ENCODE assay signal across 8 mouse cellular contexts in the genomic region with DNA sequence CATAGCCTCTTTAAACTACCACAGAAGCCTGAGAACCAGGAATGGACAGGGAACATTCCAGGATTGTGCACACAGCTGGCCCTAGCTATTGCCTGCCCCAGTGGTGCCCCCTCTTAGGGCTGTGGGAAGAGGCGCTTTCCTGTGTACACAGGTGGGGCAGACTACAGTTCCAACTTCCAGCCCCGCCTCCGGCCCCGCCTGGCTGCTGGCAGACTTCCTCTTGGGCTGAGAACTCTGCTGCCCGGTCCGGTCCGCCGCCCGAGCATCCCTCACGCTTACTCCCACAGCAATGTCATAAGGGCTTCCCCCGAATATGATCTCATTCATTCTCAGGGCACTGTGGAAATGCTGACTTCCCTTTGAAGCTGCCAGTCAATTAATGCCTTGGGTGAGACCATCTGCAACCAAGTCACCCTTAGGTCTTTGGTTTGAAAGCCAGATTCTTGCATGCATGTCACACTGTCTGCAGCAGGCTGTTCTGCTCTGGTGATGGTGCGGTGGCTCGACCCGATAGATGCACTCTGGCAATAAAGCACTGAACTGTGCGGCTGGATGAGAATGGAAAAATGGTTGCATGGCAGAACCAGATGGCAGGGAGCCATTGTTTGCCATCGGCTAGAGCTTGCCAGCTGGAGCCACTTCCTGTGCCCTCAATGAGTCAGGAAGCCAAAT. TPM values are rescaled to one million over a fixed set of nuclear protein-coding genes. Genes with fewer than 3 reads are reported as not detected.
DNase-seq lines count a peak whose midpoint lies in the region; ATAC-seq and TF ChIP-seq lines count a peak whose summit lies in the region.

No protein-coding gene starts in this region.

- WGBS in heart, postnatal 0 days, result 41% methylated on average over 16 of the region's 16 CpGs

- no peak for TF ChIP-seq CTCF in heart, postnatal 0 days (IDR thresholded peaks at IDR 0.05; ENCODE audit: low read depth)

- H3K27me3 ChIP-seq in heart, postnatal 0 days (ENCODE audit: control insufficient read depth, insufficient read depth, low read length), result no peaks in the 10 kb centered on the region

- H3K9me3 ChIP-seq in heart, postnatal 0 days (replicated peaks; ENCODE audit: control insufficient read depth, low read length), result no peaks in the 10 kb centered on the region

- 0 out of 2 replicates have a peak overlapping the region, but pooled peaks have one; percentile 5 for H3K27ac ChIP-seq in heart, postnatal 0 days (ENCODE audit: low read depth)

- H3K36me3 ChIP-seq in heart, postnatal 0 days (replicated peaks; ENCODE audit: control insufficient read depth, insufficient read depth, low read length), result no peaks in the 10 kb centered on the region

- H3K4me1 ChIP-seq in heart, postnatal 0 days (ENCODE audit: control insufficient read depth, insufficient read depth), result peaks cover 12% of the 10 kb centered on the region

- ATAC-seq in heart, postnatal 0 days (ENCODE audit: insufficient read depth, low read depth), result peak; percentile 44; the same call in 1 of the 2 replicates
- peak; percentile 82 for ATAC-seq in megakaryocyte, adult 5-6 weeks (ENCODE audit: poor library complexity, severe bottlenecking)

- no peak overlapping the region for H3K9ac ChIP-seq in heart, postnatal 0 days (replicated peaks; ENCODE audit: low read depth, low read length)

- DNase-seq in ovary, postnatal 36 days (ENCODE audit: low spot score), result peak; percentile 60
- no peak for DNase-seq in ovary, postnatal 14 days (ENCODE audit: low spot score)
- DNase-seq in embryo, embryonic 11 days, result peak; percentile 42
- no peak for DNase-seq in heart, postnatal 0 days (ENCODE audit: low spot score)
- DNase-seq in kidney, postnatal 14 days, result peak; percentile 75
- peak; percentile 39 to 52 for DNase-seq in spleen, postnatal 36 days (ENCODE audit: low spot score in 2 of 2)
- DNase-seq in frontal cortex, postnatal 25 days (ENCODE audit: low spot score in 2 of 2), result no peak

- peak overlapping the region; percentile 14; the same call in 1 of the 2 replicates for H3K4me2 ChIP-seq in heart, postnatal 0 days (ENCODE audit: low read depth, low read length)

- no peak for TF ChIP-seq EP300 in heart, postnatal 0 days (IDR thresholded peaks at IDR 0.05; ENCODE audit: low read depth)

- H3K4me3 ChIP-seq in heart, postnatal 0 days (ENCODE audit: low read depth, low read length), result no peak overlapping the region

RNA-seq across cellular contexts. Expression of a gene that starts 13.2 kb away (rescaled TPM):
- total RNA-seq in heart, postnatal 0 days (2014; rRNA removed; ENCODE audit: low replicate concordance), result not detected in 2 replicates
- not detected in 2 replicates for polyA plus RNA-seq in heart, postnatal 0 days (2015; fragmentation: Nextera tagmentation; extraction: Ambion mirVana)
- total RNA-seq in megakaryocyte, adult 5-6 weeks (2015), result not detected in 2 replicates
- not detected in 2 replicates for total RNA-seq in megakaryocyte, adult 5-6 weeks (2017)

RNA-seq across cellular contexts. Expression of a gene that starts 38.9 kb away (rescaled TPM):
- 536 and 674 TPM in 2 replicates for total RNA-seq in heart, postnatal 0 days (2014; rRNA removed; ENCODE audit: low replicate concordance)
- 39.6 and 45.0 TPM in 2 replicates for polyA plus RNA-seq in heart, postnatal 0 days (2015; fragmentation: Nextera tagmentation; extraction: Ambion mirVana)
- total RNA-seq in megakaryocyte, adult 5-6 weeks (2015), result 0.80 and 0.83 TPM in 2 replicates
- 2.2 and 3.0 TPM in 2 replicates for total RNA-seq in megakaryocyte, adult 5-6 weeks (2017)

Comparison
In these comparisons a context has a peak if more than half of its experiments do, and no peak if none do; other contexts are left out.
1. DNase-seq: peak in ovary, postnatal 36 days (single experiment), embryo, embryonic 11 days (single experiment), kidney, postnatal 14 days (single experiment) and spleen, postnatal 36 days (2 of 2); none in ovary, postnatal 14 days (single experiment), heart, postnatal 0 days (single experiment) and frontal cortex, postnatal 25 days (0 of 2).
2. RNA of a gene that starts 38.9 kb away (total RNA-seq): 536 to 674 TPM in heart, postnatal 0 days; 0.80 to 3.0 TPM in megakaryocyte, adult 5-6 weeks; every median in the first group is over 100 times any median in the second.